In the genomic region with DNA sequence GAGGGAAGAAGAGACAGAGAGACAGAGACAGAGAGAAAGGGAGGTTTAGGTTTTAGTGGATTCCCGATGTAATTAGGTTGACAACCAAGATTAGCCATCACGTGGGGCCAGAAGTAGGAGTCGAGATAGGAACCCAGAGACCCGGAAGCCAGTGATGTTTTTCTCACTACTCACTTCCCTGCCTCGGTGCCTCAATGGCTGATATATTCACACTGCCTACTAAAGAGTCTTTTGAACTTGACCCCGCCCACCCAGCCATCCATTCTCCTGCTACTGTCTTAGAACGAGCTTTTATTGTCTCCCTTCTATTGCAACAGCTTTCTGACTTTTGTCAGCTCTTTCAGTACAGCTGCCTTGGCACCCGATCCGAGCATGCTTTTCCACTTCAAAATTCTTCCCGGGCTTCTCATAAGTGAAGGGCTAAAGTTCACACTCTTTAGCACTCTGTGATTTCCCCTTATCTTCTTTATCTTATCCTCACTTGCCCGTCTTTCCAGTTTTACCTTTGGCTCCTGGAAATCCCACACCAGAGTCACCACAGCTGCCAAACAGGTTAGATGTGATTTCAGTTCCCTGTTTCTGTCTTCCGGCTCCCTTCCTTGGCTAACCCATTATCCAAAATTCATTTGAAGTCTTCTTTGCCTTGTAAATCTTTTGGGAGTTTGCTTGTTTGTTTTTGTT, we compare ENCODE assay signal across 8 mouse cellular contexts. TPM values are rescaled to one million over a fixed set of nuclear protein-coding genes. Genes with fewer than 3 reads are reported as not detected.
A peak's percentile ranks its signal among the peaks of the same experiment; 100 is the strongest.
DNase-seq lines count a peak whose midpoint lies in the region; ATAC-seq and TF ChIP-seq lines count a peak whose summit lies in the region.

No protein-coding gene starts in this region.

- no peak overlapping the region for H3K27ac ChIP-seq in midbrain, embryonic 11.5 days (ENCODE audit: low read depth, low read length)
- H3K27ac ChIP-seq in midbrain, embryonic 14.5 days (replicated peaks; ENCODE audit: low read depth, low read length): no peak overlapping the region
- no peak overlapping the region for H3K27ac ChIP-seq in hindbrain, embryonic 13.5 days
- H3K27ac ChIP-seq in lung, embryonic 16.5 days (ENCODE audit: low read length): no peak overlapping the region
- no peak overlapping the region for H3K27ac ChIP-seq in forebrain, postnatal 0 days (ENCODE audit: low read depth, low read length)

- ATAC-seq in midbrain, embryonic 11.5 days (ENCODE audit: low FRiP score): no peak
- no peak for ATAC-seq in midbrain, embryonic 14.5 days (ENCODE audit: low FRiP score, low TSS enrichment)
- ATAC-seq in hindbrain, embryonic 13.5 days (ENCODE audit: low FRiP score): no peak
- ATAC-seq in lung, embryonic 16.5 days (ENCODE audit: low read depth): no peak
- no peak for ATAC-seq in forebrain, postnatal 0 days

- no peaks in the 10 kb centered on the region for H3K9me3 ChIP-seq in midbrain, embryonic 11.5 days (ENCODE audit: control insufficient read depth, low read length)
- H3K9me3 ChIP-seq in midbrain, embryonic 14.5 days (ENCODE audit: control insufficient read depth, low read length): no peaks in the 10 kb centered on the region
- H3K9me3 ChIP-seq in hindbrain, embryonic 13.5 days: no peaks in the 10 kb centered on the region
- no peaks in the 10 kb centered on the region for H3K9me3 ChIP-seq in lung, embryonic 16.5 days (ENCODE audit: control insufficient read depth, low read length)
- H3K9me3 ChIP-seq in forebrain, postnatal 0 days (ENCODE audit: low read length): no peaks in the 10 kb centered on the region

- no peak for TF ChIP-seq CTCF in forebrain, postnatal 0 days (IDR thresholded peaks at IDR 0.05; ENCODE audit: low read depth)

- H3K4me3 ChIP-seq in midbrain, embryonic 11.5 days (ENCODE audit: low read depth, low read length): no peak overlapping the region
- H3K4me3 ChIP-seq in midbrain, embryonic 14.5 days (replicated peaks; ENCODE audit: low read depth, low read length): no peak overlapping the region
- no peak overlapping the region for H3K4me3 ChIP-seq in hindbrain, embryonic 13.5 days
- H3K4me3 ChIP-seq in lung, embryonic 16.5 days (ENCODE audit: low read length): no peak overlapping the region
- no peak overlapping the region for H3K4me3 ChIP-seq in forebrain, postnatal 0 days (ENCODE audit: low read depth, low read length)

- WGBS in midbrain, embryonic 11.5 days: 48% methylated on average over 12 of the region's 12 CpGs
- WGBS in midbrain, embryonic 14.5 days: 41% methylated on average over 12 of the region's 12 CpGs
- 30% methylated on average over 12 of the region's 12 CpGs for WGBS in hindbrain, embryonic 13.5 days
- 11% methylated on average over 12 of the region's 12 CpGs for WGBS in lung, embryonic 16.5 days
- WGBS in forebrain, postnatal 0 days: 34% methylated on average over 12 of the region's 12 CpGs

- no peaks in the 10 kb centered on the region for H3K36me3 ChIP-seq in midbrain, embryonic 11.5 days (ENCODE audit: control insufficient read depth, insufficient read depth, low read length)
- no peaks in the 10 kb centered on the region for H3K36me3 ChIP-seq in midbrain, embryonic 14.5 days (ENCODE audit: control insufficient read depth, insufficient read depth, low read length)
- no peaks in the 10 kb centered on the region for H3K36me3 ChIP-seq in hindbrain, embryonic 13.5 days
- H3K36me3 ChIP-seq in lung, embryonic 16.5 days (ENCODE audit: control insufficient read depth, insufficient read depth, low read length): no peaks in the 10 kb centered on the region
- H3K36me3 ChIP-seq in forebrain, postnatal 0 days (ENCODE audit: insufficient read depth): no peaks in the 10 kb centered on the region

- H3K27me3 ChIP-seq in midbrain, embryonic 11.5 days (ENCODE audit: control insufficient read depth, insufficient read depth, low read length): no peaks in the 10 kb centered on the region
- H3K27me3 ChIP-seq in midbrain, embryonic 14.5 days (ENCODE audit: control insufficient read depth, insufficient read depth, low read length): no peaks in the 10 kb centered on the region
- no peaks in the 10 kb centered on the region for H3K27me3 ChIP-seq in hindbrain, embryonic 13.5 days
- no peaks in the 10 kb centered on the region for H3K27me3 ChIP-seq in lung, embryonic 16.5 days (ENCODE audit: control insufficient read depth, insufficient read depth, low read depth, low read length)
- H3K27me3 ChIP-seq in forebrain, postnatal 0 days (ENCODE audit: insufficient read depth, low read length): no peaks in the 10 kb centered on the region

- H3K9ac ChIP-seq in midbrain, embryonic 11.5 days (ENCODE audit: low read length): no peak overlapping the region
- H3K9ac ChIP-seq in midbrain, embryonic 14.5 days (replicated peaks; ENCODE audit: low read length): no peak overlapping the region
- H3K9ac ChIP-seq in hindbrain, embryonic 13.5 days: no peak overlapping the region
- no peak overlapping the region for H3K9ac ChIP-seq in lung, embryonic 16.5 days (ENCODE audit: low read length)
- H3K9ac ChIP-seq in forebrain, postnatal 0 days: no peak overlapping the region

- H3K4me1 ChIP-seq in midbrain, embryonic 11.5 days (ENCODE audit: control insufficient read depth, insufficient read depth, low read length): no peaks in the 10 kb centered on the region
- no peaks in the 10 kb centered on the region for H3K4me1 ChIP-seq in midbrain, embryonic 14.5 days (ENCODE audit: control insufficient read depth, insufficient read depth, low read length)
- H3K4me1 ChIP-seq in hindbrain, embryonic 13.5 days (replicated peaks): no peaks in the 10 kb centered on the region
- H3K4me1 ChIP-seq in lung, embryonic 16.5 days (replicated peaks; ENCODE audit: control insufficient read depth, insufficient read depth, low read length): peaks cover 2% of the 10 kb centered on the region; the same call in 1 of the 2 replicates
- H3K4me1 ChIP-seq in forebrain, postnatal 0 days (ENCODE audit: insufficient read depth): no peaks in the 10 kb centered on the region

- H3K4me2 ChIP-seq in midbrain, embryonic 11.5 days: no peak overlapping the region
- no peak overlapping the region for H3K4me2 ChIP-seq in midbrain, embryonic 14.5 days (ENCODE audit: low read length)
- peak overlapping the region; percentile 25; the same call in 1 of the 2 replicates for H3K4me2 ChIP-seq in hindbrain, embryonic 13.5 days
- peak overlapping the region; percentile 8; the same call in 1 of the 2 replicates for H3K4me2 ChIP-seq in lung, embryonic 16.5 days (ENCODE audit: low read depth, low read length)
- no peak overlapping the region for H3K4me2 ChIP-seq in forebrain, postnatal 0 days (ENCODE audit: low read depth)

- DNase-seq in midbrain, embryonic 11.5 days (ENCODE audit: low spot score, missing footprints): peak; percentile 72
- DNase-seq in midbrain, embryonic 14.5 days: no peak
- DNase-seq in thymus, postnatal 14 days: peak; percentile 76
- DNase-seq in ovary, postnatal 14 days (ENCODE audit: low spot score): no peak
- DNase-seq in forebrain, postnatal 0 days: no peak
- DNase-seq in cerebellum, postnatal 10 days: no peak

RNA-seq across cellular contexts. Expression of gene Tlk1, which starts 13.1 kb away (rescaled TPM):
- polyA plus RNA-seq in midbrain, embryonic 11.5 days (2014; fragmentation: Nextera tagmentation; extraction: Ambion mirVana): 44.6 and 45.2 TPM in 2 replicates
- 23.6 and 27.5 TPM in 2 replicates for polyA plus RNA-seq in midbrain, embryonic 14.5 days (2014; fragmentation: Nextera tagmentation; extraction: Ambion mirVana)
- 22.2 and 23.8 TPM in 2 replicates for polyA plus RNA-seq in hindbrain, embryonic 13.5 days (2015; fragmentation: Nextera tagmentation; extraction: Ambion mirVana)
- 21.1 and 22.9 TPM in 2 replicates for polyA plus RNA-seq in lung, embryonic 16.5 days (2015; fragmentation: Nextera tagmentation; extraction: Ambion mirVana)
- total RNA-seq in forebrain, postnatal 0 days (2014; rRNA removed): 27.8 and 34.3 TPM in 2 replicates
- 24.7 and 26.0 TPM in 2 replicates for polyA plus RNA-seq in forebrain, postnatal 0 days (2015; fragmentation: Nextera tagmentation; extraction: Ambion mirVana)

Comparison
In these comparisons a context has a peak if more than half of its experiments do, and no peak if none do; other contexts are left out.
1. DNase-seq: peak in midbrain, embryonic 11.5 days (single experiment) and thymus, postnatal 14 days (single experiment); none in midbrain, embryonic 14.5 days (single experiment), ovary, postnatal 14 days (single experiment), forebrain, postnatal 0 days (single experiment) and cerebellum, postnatal 10 days (0 of 2).
2. H3K4me2 ChIP-seq: peak in hindbrain, embryonic 13.5 days (single experiment) and lung, embryonic 16.5 days (single experiment); none in midbrain, embryonic 11.5 days (single experiment), midbrain, embryonic 14.5 days (single experiment) and forebrain, postnatal 0 days (single experiment).